Mouse (Mus musculus): ENCODE results near the gene Ccrl2. TPM values are rescaled to one million over a fixed set of nuclear protein-coding genes. Genes with fewer than 3 reads are reported as not detected.

Ccrl2 gene
- total RNA-seq, 1 experiment from 2014 or later: 24.9 TPM

- ATAC-seq (replicated peaks in 1 of 2; ENCODE audit: insufficient read depth in 1 of 2, low FRiP score in 2 of 2, low TSS enrichment in 1 of 2, low read depth in 1 of 2, poor library complexity in 2 of 2, severe bottlenecking in 2 of 2): no peak
These were observed 41.7 kb downstream of the Ccrl2 start for GRCm38 (mm10) chr9:111015658-111016057.

- no peak for ATAC-seq (replicated peaks in 1 of 2; ENCODE audit: insufficient read depth in 1 of 2, low FRiP score in 2 of 2, low TSS enrichment in 1 of 2, low read depth in 1 of 2, poor library complexity in 2 of 2, severe bottlenecking in 2 of 2)
These were observed 45.3 kb downstream of the Ccrl2 start for GRCm38 (mm10) chr9:111012041-111012440.

- ATAC-seq (replicated peaks in 1 of 2; ENCODE audit: insufficient read depth in 1 of 2, low FRiP score in 2 of 2, low TSS enrichment in 1 of 2, low read depth in 1 of 2, poor library complexity in 2 of 2, severe bottlenecking in 2 of 2): no peak
These were observed 45.8 kb downstream of the Ccrl2 start for GRCm38 (mm10) chr9:111011550-111011949.

GRCm38 (mm10) chr9:111009763-111010162 lies 47.6 kb downstream of the Ccrl2 start:
- no peak for ATAC-seq (replicated peaks in 1 of 2; ENCODE audit: insufficient read depth in 1 of 2, low FRiP score in 2 of 2, low TSS enrichment in 1 of 2, low read depth in 1 of 2, poor library complexity in 2 of 2, severe bottlenecking in 2 of 2)

- peak in 1 of 2 experiments; percentile 54; a peak in 1 of 4 replicates for ATAC-seq (replicated peaks in 1 of 2; ENCODE audit: insufficient read depth in 1 of 2, low FRiP score in 2 of 2, low TSS enrichment in 1 of 2, low read depth in 1 of 2, poor library complexity in 2 of 2, severe bottlenecking in 2 of 2)
These were observed 50.8 kb downstream of the Ccrl2 start for GRCm38 (mm10) chr9:111006544-111006943.

Other genes starting within 250 kb of the Ccrl2 start
- not detected in 2 replicates for gene Prss44, start 243.5 kb downstream of the Ccrl2 start, total RNA-seq (2017)
- gene Prss43, start 230.8 kb downstream of the Ccrl2 start, total RNA-seq (2017): not detected in 2 replicates
- not detected in 2 replicates for gene Prss45, start 222.9 kb downstream of the Ccrl2 start, total RNA-seq (2017)
- gene Prss46, start 213.0 kb downstream of the Ccrl2 start, total RNA-seq (2017): not detected in 2 replicates
- not detected in 2 replicates for gene Prss50, start 199.6 kb downstream of the Ccrl2 start, total RNA-seq (2017)
- gene Als2cl, start 177.6 kb downstream of the Ccrl2 start, total RNA-seq (2017): 1.5 and 4.9 TPM in 2 replicates
- 0.50 TPM in 1 of 2 replicates, not detected in the other for gene Tmie, start 177.4 kb downstream of the Ccrl2 start, total RNA-seq (2017)
- gene Fam240a, start 140.7 kb downstream of the Ccrl2 start, total RNA-seq (2017): not detected in 2 replicates
- not detected in 2 replicates for gene Tdgf1, start 111.4 kb downstream of the Ccrl2 start, total RNA-seq (2017)
- 0.50 TPM in 1 of 2 replicates, not detected in the other for gene Lrrc2, start 106.0 kb downstream of the Ccrl2 start, total RNA-seq (2017)
- gene Rtp3, start 66.9 kb downstream of the Ccrl2 start, total RNA-seq (2017): not detected in 2 replicates
- gene Ltf, start 38.2 kb downstream of the Ccrl2 start, total RNA-seq (2017): 273 and 662 TPM in 2 replicates
- gene Lrrfip2, start 60.1 kb upstream of the Ccrl2 start, total RNA-seq (2017): 65.7 and 103 TPM in 2 replicates
- gene Mlh1, start 214.3 kb upstream of the Ccrl2 start, total RNA-seq (2017): 61.1 and 65.1 TPM in 2 replicates
- gene Epm2aip1, start 214.4 kb upstream of the Ccrl2 start, total RNA-seq (2017): 16.5 and 42.1 TPM in 2 replicates